Mouse (Mus musculus): ENCODE data around the gene Pcdh15. TPM values are rescaled to one million over a fixed set of nuclear protein-coding genes. Genes with fewer than 3 reads are reported as not detected.

The Pcdh15 gene
- total RNA-seq, 2 experiments from 2014 or later: 0.05 to 0.15 TPM

DNA sequence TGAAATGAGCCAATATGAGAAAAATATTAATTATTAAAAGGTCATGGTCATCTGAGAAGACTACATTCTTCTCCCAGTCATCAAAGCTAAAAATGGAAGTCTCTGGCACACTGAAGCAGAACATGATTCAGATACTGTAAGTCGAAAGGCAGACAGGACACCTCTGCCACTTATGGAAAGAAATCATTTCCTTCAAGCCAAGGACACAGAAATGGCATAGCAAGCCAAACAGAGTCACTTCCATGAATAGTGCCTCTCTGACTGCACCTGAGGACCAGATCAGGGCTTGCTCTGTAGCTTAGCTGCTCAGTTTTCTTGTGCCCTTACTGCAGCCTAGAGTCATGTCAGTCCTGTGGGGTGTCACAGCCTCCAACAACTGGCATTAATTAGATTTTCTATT lies 234.3 kb downstream of the Pcdh15 start:
- no peak for DNase-seq
- intact Hi-C loops (cut with DNase I): no loop called here

DNA sequence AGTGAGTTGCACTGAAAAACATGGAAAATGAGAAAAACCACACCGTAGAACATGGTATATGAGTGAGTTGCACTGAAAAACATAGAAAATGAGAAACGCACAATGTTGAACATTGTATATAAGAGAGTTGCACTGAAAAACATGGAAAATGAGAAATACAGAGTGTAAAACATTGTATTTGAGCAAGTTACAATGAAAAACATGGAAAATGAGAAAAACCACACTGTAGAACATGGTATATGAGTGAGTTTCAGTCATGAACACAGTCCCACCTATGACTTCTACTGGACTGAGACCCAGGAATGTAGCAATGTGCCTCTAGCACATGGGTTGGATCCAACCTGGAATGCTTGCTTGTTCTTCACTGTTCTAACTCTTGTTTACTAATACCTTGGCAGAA lies 279.9 kb downstream of the Pcdh15 start:
- DNase-seq: no peak
- intact Hi-C loops (cut with DNase I): no loop called here

DNA sequence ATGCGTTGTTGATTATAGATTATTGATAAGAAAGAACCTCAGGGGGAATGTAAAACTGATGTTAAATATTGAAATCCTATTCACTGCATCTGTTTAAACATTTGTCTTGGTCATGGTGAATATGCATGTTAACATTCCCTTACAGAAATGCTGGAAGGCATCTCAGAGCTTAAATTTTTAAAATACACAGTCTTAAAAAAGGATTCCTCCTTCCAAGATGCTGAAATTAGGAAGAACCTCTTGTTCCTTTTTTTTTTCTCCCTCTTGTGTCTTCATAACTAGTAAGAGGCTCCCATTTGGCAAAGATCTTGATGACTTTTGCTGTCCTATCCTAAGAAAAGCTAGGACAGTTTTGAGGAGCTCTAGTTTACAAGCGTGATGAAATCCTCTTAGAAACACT lies 284.9 kb downstream of the Pcdh15 start:
- DNase-seq: no peak
- intact Hi-C loops (cut with DNase I): no loop called here

DNA sequence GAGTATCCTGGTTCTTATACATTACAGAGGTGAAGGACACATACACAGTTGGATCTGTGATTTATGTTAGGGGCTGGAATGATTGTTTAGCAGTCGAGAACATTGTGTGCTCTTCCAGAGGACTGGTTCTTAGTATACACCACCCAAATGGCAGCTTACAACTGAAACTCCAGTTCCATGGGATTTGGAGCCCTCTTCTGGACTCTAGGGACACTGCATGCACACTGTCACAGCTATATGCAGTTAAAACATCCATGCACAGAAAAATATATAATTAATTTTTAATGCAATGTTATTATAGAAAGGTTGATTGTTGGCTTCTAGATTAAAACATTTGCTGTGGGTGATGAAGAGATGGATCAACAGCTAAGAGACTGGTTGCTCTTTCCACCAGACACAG lies 301.3 kb downstream of the Pcdh15 start:
- intact Hi-C loops (cut with DNase I): no loop called here
- DNase-seq: no peak

DNA sequence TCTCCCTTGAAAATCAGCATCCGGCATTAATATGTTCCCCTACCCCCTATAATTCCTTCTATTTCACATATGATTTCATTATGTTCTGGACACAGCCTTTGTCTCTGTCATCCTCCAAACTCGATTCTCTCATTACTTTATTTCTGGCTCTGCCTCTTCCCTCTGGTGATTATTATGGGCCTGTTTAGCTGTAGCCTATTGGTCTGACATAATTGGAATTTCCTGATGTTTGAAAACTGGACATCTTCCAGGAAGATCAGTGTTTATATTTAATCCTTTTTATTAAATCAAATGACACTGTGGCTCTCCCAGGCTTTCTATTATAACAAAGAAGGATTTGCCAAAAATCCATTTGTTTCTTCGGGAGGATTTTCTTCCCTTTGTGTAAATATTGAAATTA lies 326.3 kb downstream of the Pcdh15 start:
- intact Hi-C loops (cut with DNase I): no loop called here
- DNase-seq: no peak

DNA sequence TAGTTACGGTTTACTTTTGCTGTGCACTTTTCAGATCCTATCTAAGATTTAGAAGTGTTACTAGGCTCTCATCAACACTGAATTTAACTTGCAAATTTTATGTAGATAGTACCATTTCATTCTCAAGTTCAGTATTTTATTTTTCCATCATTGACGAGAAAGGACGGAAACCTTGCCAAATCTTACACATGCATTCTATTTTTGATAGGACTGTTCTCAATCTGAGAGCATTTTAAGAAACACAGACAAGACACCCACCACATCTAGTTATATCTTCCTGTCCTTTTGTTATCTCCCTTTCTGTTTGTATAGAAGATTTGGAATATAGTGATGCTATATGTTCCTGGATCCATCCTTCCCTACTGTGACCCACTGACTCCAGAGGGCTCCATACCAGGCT lies 332.2 kb downstream of the Pcdh15 start:
- intact Hi-C loops (cut with DNase I): no loop called here
- no peak for DNase-seq

DNA sequence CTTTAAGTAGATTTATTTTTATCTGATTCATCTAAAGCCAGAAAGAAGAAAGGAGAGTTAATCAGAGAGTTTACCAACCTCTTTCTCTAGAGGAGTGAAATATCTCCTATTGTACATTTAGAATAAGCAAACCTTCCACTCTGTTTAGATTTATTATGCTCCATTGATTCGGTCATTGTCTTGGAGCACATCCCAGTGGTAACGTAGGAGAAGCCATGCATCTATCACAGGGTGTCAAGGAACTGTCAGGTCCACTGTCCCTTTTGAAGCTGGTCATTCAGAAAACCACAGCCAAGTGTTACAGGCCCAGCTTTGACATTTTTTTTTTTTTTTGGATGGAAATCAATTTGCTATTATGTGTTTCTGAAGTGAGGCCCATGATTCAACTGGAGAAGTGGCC lies 384.9 kb downstream of the Pcdh15 start:
- intact Hi-C loops (cut with DNase I): no loop called here
- DNase-seq: no peak

DNA sequence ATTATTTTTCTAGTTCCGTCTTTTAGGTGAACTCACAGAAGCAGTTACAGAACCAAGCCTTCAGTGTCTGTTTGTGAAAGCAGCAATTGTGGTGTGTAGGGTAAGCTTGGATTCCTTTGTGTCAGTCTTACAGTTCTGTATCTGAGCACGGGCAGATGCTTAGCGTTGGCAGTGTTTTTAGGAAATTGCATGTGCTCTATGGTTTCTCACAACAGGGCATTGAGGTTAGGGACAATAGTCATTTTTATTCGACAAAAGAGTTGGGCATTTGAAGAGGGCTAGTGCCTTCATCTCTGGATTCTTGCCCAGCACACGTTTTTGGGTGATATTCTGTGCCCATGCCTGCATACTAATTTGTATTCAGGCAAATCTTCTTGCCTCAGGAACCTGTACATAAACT lies 392.5 kb downstream of the Pcdh15 start:
- DNase-seq: no peak
- intact Hi-C loops (cut with DNase I): no loop called here

DNA sequence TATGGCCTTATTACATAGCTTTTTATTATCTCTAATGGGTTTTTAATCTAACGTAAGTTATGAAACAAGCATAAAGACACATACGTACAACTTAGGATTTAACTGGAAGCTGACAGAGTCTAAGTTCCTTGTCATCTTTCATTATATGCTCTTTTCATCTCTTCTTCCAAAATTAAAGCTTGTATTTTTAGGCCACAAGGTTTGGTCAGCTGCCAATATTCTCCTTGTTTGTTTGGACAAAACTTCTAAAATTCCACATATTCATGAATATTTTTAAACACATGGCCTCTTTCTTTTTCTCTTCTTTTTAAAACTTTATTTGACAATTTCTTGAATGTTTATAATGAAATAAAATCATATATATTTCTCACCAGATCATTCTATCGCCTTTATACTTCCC lies 415.7 kb downstream of the Pcdh15 start:
- DNase-seq: no peak
- intact Hi-C loops (cut with DNase I): no loop called here

DNA sequence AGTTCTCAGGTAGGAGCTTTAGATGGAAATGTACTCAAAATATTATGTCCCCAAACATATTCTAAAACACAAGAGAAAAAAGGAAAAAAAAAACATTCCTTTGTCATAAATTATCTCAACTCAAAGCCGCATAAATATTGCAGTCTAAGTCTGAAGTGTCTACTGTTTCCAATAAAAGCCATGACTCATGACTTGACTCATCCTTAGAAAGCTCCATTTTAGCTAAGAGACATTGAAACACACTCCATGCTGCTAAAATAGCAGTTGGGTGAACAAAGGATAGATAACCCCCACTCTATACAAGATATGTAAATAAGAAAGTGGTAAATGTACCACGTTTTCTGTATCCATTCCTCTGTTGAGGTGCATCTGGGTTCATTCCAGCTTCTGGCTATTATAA lies 416.6 kb downstream of the Pcdh15 start:
- intact Hi-C loops (cut with DNase I): no loop called here
- DNase-seq: no peak

DNA sequence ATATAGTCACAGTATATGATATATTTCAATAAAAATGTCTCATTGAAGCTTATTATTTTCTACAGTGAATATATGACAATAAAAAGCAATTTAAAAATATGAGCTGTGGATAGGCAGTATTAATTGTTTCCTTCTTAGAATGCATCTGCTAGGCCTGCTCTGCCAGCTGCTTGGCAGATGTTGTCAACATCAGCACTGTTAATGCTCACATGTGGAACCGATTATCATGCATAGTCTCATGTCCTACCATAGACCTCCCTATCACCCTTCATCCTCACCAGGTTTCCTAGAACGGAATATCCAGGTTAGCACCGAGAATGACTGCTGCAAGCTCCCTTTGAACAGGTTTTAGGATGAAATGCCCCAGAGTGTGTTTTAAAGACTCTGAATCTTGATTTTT lies 420.3 kb downstream of the Pcdh15 start:
- intact Hi-C loops (cut with DNase I): no loop called here
- DNase-seq: no peak

DNA sequence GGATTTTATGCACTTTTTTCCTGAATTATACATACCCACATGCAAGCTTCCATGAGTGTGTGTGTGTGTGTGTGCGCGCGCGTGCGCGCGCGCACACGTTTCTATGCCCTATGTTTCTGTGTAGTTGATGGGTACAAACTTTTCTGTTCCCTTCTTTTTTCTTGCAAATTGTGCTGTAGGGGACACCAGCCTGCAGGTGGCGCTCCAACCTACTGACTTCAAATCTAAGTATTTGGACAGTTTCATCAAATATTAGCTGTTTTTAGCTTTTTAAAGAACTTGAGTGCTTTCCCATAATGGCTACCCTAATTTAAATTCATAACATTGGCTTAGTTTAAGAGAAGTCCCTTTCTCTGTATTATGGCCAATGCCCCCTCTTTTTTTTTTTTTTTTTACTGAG lies 453.7 kb downstream of the Pcdh15 start:
- DNase-seq: no peak
- intact Hi-C loops (cut with DNase I): no loop called here

DNA sequence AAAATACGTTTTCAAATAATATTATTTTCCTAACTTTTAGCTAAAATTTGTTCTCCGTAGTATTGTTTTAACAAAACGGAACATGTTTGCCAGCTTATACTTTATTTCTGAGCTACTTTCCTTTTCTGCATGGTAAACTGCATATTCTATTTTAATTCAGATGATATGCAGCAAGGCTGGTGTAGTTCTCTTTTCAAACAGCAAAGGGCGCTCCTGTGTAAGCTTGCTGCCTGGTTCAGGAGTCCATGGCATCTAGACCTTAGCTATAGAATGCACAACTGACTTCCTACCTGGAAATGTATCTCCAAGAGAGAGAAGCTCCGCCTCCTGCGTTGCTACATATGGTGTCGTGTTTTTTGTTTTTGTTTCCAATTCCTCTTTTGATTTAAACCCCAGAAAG lies 465.1 kb downstream of the Pcdh15 start:
- DNase-seq: no peak
- intact Hi-C loops (cut with DNase I): no loop called here

DNA sequence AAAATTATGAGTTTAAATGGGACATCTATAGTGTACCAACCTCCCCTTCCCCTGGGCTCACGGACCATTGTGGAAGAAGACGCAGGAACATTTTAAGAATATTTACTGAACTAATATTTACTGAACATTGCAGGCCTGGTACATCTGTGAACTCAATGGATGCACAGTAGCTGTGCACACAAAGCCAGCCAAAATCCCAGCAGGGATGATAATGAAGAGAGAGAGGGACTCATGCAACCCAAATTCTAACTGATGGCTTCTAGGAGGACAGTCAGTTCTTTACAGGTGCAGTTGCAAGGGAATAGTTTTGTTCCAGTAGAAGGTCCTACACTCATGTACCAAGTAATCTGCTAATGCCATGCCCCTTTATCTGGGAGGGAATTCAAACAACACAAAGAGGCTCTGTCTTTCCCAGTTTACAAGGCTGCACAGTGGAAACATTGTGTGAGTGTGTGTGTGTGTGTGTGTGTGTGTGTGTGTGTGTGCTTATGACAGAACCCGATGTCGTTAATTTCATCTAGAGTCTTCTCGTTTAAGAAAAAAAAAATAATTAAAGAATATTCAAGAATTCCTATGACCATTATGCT lies 475.7 kb downstream of the Pcdh15 start:
- DNase-seq: no peak
- intact Hi-C loops (cut with DNase I): no loop called here

DNA sequence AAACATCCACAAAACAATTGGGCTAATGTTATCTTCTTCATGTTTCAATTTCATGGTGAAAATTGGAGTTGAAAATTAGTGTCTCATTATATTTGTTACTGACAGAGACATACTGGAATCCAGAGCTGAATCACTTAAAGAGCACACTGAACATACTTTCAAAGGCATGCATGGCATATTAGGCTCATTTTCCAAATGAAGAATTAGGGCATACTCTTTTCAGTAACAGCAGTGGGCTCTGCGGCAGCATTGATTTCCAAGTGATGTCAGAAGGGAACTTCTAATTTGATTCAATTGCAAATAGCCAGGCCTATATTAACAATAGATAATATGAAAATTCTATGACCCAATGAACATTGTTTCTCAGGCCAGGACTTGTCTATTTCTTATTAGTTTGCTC lies 568.4 kb downstream of the Pcdh15 start:
- no peak for DNase-seq
- intact Hi-C loops (cut with DNase I): no loop called here

DNA sequence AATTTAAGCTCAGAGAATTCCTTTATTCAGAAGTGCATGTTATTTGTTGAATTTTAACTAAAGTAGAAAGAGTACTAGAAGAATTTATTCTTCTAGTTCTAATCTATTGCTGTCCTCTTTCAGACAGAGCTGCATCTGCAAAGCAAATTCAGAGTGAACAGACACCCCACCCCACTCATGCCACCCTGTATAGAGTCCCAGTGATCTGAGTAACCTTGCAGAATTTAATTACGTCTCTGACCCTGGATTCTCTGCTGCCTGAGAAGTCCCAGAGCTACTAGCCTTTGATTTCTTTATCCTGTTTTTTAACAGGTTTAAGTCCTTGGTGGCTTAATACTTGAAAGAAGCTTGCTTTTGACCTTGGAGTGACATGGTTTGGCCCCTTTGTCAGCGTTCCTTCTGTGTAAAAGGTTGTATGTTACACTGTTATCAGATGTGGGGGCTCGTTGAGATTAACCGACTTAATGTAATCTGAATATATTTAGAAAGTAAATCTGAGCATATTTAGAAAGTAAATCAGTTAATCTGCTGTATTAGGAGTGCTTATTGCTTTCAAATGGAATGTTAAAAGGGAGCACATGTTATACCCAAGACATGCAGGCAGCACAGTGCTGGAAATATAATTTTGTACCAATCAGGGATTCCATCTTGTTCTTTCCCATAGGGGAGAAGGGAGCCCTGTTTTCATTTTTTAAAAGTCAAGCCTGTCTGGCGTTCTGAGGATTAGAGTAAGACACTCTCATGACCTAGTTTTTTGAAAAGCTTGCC lies 601.6 kb downstream of the Pcdh15 start:
- intact Hi-C loops (cut with DNase I): no loop called here
- no peak for DNase-seq

DNA sequence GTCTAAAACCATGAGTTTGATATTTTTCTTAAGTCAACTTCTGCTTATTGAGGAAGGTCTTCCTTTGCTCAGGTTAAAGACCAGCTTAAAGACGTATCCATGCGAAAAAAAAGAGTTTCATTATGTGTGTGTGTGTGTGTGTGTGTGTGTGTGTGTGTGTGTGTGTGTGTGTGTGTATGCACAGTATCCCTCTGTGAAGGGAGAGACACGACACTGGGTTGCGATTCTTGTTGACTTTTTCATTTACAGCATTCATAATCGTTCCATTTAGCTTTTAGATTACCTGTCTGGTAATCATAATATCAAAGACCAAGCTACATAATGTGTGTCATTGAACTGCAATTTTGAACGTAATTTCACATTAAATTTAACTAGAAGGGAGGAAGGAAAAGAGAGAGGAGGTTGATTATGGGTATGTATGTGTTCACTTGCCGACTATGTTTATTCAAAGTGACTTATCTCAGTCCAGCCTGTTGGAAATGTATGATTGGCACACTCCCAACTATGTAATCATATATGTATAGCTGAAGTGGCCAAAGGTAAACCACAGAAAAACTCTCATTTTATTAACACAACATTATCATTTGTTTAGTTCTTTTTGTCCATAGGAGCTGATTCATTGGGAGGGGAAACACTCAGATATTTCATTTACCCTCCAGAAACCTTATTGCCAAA lies 626.6 kb downstream of the Pcdh15 start:
- intact Hi-C loops (cut with DNase I): no loop called here
- DNase-seq: no peak

DNA sequence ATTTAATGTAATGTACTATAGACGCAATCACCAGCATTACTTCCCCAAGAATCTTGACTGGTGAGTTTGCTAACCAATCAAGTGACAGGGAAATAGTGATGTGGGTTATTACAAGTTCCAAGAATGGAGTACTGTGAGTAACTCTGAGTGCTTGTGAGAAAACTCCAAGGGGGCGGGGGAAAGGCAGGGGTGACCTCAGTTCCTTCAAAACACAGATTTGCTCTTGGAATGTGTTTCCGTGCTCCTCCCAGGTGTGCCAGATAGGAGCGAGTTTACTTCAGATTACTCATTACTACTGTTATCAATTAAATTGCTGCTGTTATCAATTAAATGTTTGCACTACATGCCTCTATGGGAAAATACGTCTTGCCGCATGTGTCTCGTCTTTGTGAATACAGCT lies 634.1 kb downstream of the Pcdh15 start:
- no peak for DNase-seq
- intact Hi-C loops (cut with DNase I): no loop called here

DNA sequence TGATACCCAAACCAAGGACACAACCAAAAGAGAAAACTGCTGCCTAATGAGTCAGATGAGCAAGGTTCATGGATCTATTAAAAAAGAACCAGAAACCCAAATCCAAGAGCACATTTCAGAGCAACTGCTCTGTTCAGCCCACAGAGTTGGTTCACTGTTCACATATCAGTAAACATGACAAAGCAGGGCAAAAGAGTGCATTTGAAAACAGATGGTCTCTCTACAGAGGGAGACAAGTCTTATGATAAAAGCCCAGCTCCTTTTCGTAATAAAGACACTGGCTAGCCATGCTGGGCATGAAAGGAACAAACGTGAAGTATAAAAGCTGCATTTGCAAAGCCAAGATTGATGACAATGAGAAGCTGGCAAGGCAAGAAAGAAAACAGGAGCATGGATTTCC lies 649.9 kb downstream of the Pcdh15 start:
- intact Hi-C loops (cut with DNase I): no loop called here
- DNase-seq: no peak

DNA sequence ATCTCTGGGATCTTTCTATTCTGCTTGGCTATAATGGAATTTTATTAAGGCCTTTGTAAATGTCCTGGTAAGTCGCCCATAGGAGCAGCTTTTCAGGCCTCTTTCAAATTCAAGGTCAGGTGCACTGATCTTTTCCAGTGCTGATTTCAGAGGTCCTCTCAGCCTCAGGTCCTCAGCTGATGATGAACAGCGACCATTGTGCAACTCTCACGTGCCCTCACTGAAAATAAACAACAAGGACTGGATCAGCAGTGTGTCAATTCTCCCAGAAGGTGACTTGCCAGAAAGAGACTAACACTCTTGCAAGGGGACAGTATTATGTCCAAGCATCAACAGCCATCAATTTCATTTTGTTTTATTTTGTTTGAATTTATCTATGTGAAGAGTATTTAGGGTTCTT lies 654.7 kb downstream of the Pcdh15 start:
- intact Hi-C loops (cut with DNase I): no loop called here
- no peak for DNase-seq

DNA sequence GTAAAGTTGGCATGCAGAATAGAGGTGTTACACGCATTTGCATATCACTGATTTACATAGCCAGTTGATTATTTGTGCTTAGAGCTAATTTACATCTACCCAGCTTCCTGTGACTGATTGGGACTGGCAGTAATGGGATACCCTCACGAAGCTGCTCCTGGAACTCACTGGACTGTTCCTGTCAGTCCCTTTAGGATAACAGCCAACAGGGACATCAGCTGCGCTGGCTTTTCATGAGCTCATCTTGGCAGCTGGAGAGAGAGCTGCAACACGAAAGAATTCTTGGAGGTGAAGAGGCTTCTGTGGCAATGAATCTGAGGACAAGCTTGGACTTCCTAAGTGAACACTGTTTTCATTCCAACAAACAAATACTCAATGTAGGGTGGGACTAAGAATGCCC lies 683.8 kb downstream of the Pcdh15 start:
- intact Hi-C loops (cut with DNase I): no loop called here
- peak; percentile 7 to 14 for DNase-seq

DNA sequence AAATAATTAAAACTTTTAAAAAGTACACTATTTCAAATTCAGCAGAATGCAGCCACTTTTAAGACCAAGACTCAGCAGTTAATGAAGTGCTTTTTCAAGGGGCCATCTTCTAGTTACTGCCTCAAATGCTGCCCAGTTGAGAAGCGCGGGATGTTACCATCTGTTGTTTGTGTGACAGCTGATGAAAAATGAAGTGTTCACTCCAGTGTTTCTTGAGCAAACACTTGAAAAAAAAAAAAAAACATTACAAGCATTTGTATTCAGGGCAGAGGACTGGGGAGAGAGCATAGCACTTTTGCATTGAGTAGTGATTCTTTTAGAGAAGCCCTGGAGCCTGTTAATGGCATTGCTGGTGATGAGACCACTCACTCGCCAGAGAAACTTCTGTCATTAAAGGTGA lies 689.0 kb downstream of the Pcdh15 start:
- no peak for DNase-seq
- intact Hi-C loops (cut with DNase I): no loop called here

Data from gastrocnemius, postnatal 36 days (tissue).